Mouse (Mus musculus) stomach, embryonic 14.5 days (tissue): ENCODE data around the gene Sdhc. TPM values are rescaled to one million over a fixed set of nuclear protein-coding genes. Genes with fewer than 3 reads are reported as not detected.
"Not testable (repeated sequence)": the region's sequence is repeated elsewhere in the genome, so short reads cannot be mapped to it uniquely, and the experiment has no call there.

Source experiments
- ATAC-seq: fragments of 200-750 bp; cut with Nextera tagmentation; 2 replicates; pipeline ENCODE4 v1.8.0; 2017; ENCODE audit warnings: low read depth, moderate TSS enrichment; ENCODE audit not compliant: insufficient number of reproducible peaks, insufficient read depth, low FRiP score
- H3K27ac ChIP-seq: fragments of 300-500 bp; sonication (generic); 2 replicates; pipeline ENCODE4 v1.5.1; 2014; ENCODE audit warnings: mild to moderate bottlenecking, low read length, moderate library complexity, mixed read lengths
- H3K27me3 ChIP-seq: fragments of 300-500 bp; sonication (generic); 2 replicates; pipeline ENCODE4 v1.6.1; 2014; ENCODE audit warnings: low read length, control low read depth, mixed read lengths; ENCODE audit not compliant: control insufficient read depth, insufficient read depth
- H3K36me3 ChIP-seq: fragments of 300-500 bp; sonication (generic); 2 replicates; pipeline ENCODE4 v1.6.1; 2014; ENCODE audit warnings: mild to moderate bottlenecking, control low read depth, low read length, moderate library complexity, mixed read lengths; ENCODE audit not compliant: control insufficient read depth, insufficient read depth
- H3K4me1 ChIP-seq: fragments of 300-500 bp; sonication (generic); 2 replicates; pipeline ENCODE4 v1.6.1; 2014; ENCODE audit warnings: low read length, control low read depth, mixed read lengths; ENCODE audit not compliant: control insufficient read depth, insufficient read depth
- H3K4me2 ChIP-seq: fragments of 300-500 bp; sonication (generic); replicated peaks from 2 replicates; pipeline ENCODE4 v1.6.1; 2014; ENCODE audit warnings: low read depth, low read length, control low read depth
- H3K4me3 ChIP-seq: fragments of 300-500 bp; sonication (generic); 2 replicates; pipeline ENCODE4 v1.5.1; 2014; ENCODE audit warnings: low read depth, low read length, control low read depth
- H3K9ac ChIP-seq: fragments of 300-500 bp; sonication (generic); replicated peaks from 2 replicates; pipeline ENCODE4 v1.6.1; 2014; ENCODE audit warnings: low read depth, mild to moderate bottlenecking, control low read depth, low read length, moderate library complexity, mixed read lengths
- H3K9me3 ChIP-seq: fragments of 300-500 bp; sonication (generic); 2 replicates; pipeline ENCODE4 v1.6.1; 2016; ENCODE audit warnings: low read depth, low read length, control low read depth; ENCODE audit not compliant: control insufficient read depth
- WGBS: fragments of 180-500 bp; shearing (Covaris S2); extraction: QIAGEN DNeasy Blood & Tissue Kit; methylation state at CpG from one replicate; pipeline ENCODE4 v1.1.7; 2014; 5-methylcytosine and 5-hydroxymethylcytosine counted together
- polyA plus RNA-seq: library from polyadenylated mRNA; unstranded; fragments of >200 nt; fragmentation: Nextera tagmentation; extraction: Ambion mirVana; gene quantifications from 2 replicates; pipeline ENCODE4 v1.2.1, GENCODE M21; 2014

Gene Sdhc
- polyA plus RNA-seq, 1 experiment from 2014 or later = 311 TPM

- no peaks in the 10 kb centered on the region for H3K27me3 ChIP-seq
- no peak overlapping the region for H3K9ac ChIP-seq
- WGBS = 62% methylated on average over 4 of the region's 4 CpGs
- H3K4me3 ChIP-seq = no peak overlapping the region
- no peaks in the 10 kb centered on the region for H3K9me3 ChIP-seq
- H3K4me1 ChIP-seq = 0 out of 2 replicates have a peak, but pooled peaks cover 2% of the 10 kb centered on the region
- no peaks in the 10 kb centered on the region for H3K36me3 ChIP-seq
- no peak overlapping the region for H3K27ac ChIP-seq
- no peak for ATAC-seq
- H3K4me2 ChIP-seq = no peak overlapping the region
Measured at GRCm38 (mm10) chr1:171094424-171094823, 56.0 kb downstream of the Sdhc start.

GRCm38 (mm10) chr1:171090761-171091160, 59.6 kb downstream of the Sdhc start:
- H3K36me3 ChIP-seq = no peaks in the 10 kb centered on the region
- 56% methylated on average over 2 of the region's 2 CpGs for WGBS
- H3K9me3 ChIP-seq = no peaks in the 10 kb centered on the region

GRCm38 (mm10) chr1:171089891-171090290, 60.5 kb downstream of the Sdhc start:
- Histone ChIP-seq H3K27ac (no peak overlapping the region), H3K27me3 (0 out of 2 replicates have a peak, but pooled peaks cover 3% of the 10 kb centered on the region), H3K9me3 (no peaks in the 10 kb centered on the region), H3K4me3 (no peak overlapping the region), H3K9ac (no peak overlapping the region), H3K36me3 (no peaks in the 10 kb centered on the region), H3K4me1 (no peaks in the 10 kb centered on the region), H3K4me2 (no peak overlapping the region)
- no peak for ATAC-seq
- 93% methylated on average over 1 of the region's 1 CpGs for WGBS

More at GRCm38 (mm10) chr1:171090761-171091160, 59.6 kb downstream of the Sdhc start:
- no peak for ATAC-seq
- Histone ChIP-seq H3K4me3 (no peak overlapping the region), H3K27ac (no peak overlapping the region), H3K4me1 (no peaks in the 10 kb centered on the region), H3K4me2 (no peak overlapping the region), H3K9ac (no peak overlapping the region), H3K27me3 (0 out of 2 replicates have a peak, but pooled peaks cover 1% of the 10 kb centered on the region)

GRCm38 (mm10) chr1:171088237-171088869, 62.0 kb downstream of the Sdhc start:
- not testable (repeated sequence) for H3K27ac ChIP-seq, H3K4me3 ChIP-seq, ATAC-seq, H3K27me3 ChIP-seq, H3K4me1 ChIP-seq, H3K9ac ChIP-seq, H3K9me3 ChIP-seq, H3K36me3 ChIP-seq
- 4% methylated on average over 10 of the region's 10 CpGs for WGBS
- H3K4me2 ChIP-seq = peak overlapping the region; percentile 22; the same call in 1 of the 2 replicates

- no peak overlapping the region for H3K27ac ChIP-seq
- ATAC-seq = no peak
- 0 out of 2 replicates have a peak, but pooled peaks cover 5% of the 10 kb centered on the region for H3K27me3 ChIP-seq
- peak overlapping the region; percentile 78 for H3K4me2 ChIP-seq
- H3K4me1 ChIP-seq = no peaks in the 10 kb centered on the region
- H3K4me3 ChIP-seq = peak overlapping the region; percentile 38
- H3K36me3 ChIP-seq = no peaks in the 10 kb centered on the region
- H3K9me3 ChIP-seq = no peaks in the 10 kb centered on the region
- H3K9ac ChIP-seq = peak overlapping the region; percentile 3; the same call in 1 of the 2 replicates
- under 1% methylated on average over 26 of the region's 26 CpGs for whole genome bisulfite sequencing
Measured at GRCm38 (mm10) chr1:171085718-171086117, 64.7 kb downstream of the Sdhc start.

- not testable (repeated sequence) for H3K27me3 ChIP-seq, H3K4me3 ChIP-seq, H3K27ac ChIP-seq, H3K4me2 ChIP-seq, H3K9me3 ChIP-seq, H3K4me1 ChIP-seq, H3K36me3 ChIP-seq, H3K9ac ChIP-seq
- 37% methylated on average over 9 of the region's 17 CpGs for WGBS
- ATAC-seq = peak; percentile 10
Measured at GRCm38 (mm10) chr1:171081512-171082231, 68.7 kb downstream of the Sdhc start.

GRCm38 (mm10) chr1:171079825-171080224, 70.6 kb downstream of the Sdhc start:
- H3K4me1 ChIP-seq, H3K9me3 ChIP-seq, H3K4me3 ChIP-seq, H3K27me3 ChIP-seq, H3K36me3 ChIP-seq, H3K27ac ChIP-seq, H3K4me2 ChIP-seq, H3K9ac ChIP-seq: not testable (repeated sequence)
- ATAC-seq = peak; percentile 43
- WGBS = no CpG with 5 or more reads among the region's 43 CpGs

- WGBS = 0% methylated on average over 1 of the region's 35 CpGs
- not testable (repeated sequence) for H3K36me3 ChIP-seq, H3K9me3 ChIP-seq, H3K27ac ChIP-seq, H3K4me3 ChIP-seq, H3K9ac ChIP-seq, H3K4me2 ChIP-seq, H3K27me3 ChIP-seq, H3K4me1 ChIP-seq
- peak; percentile 46 for ATAC-seq
Measured at GRCm38 (mm10) chr1:171079345-171079744, 71.1 kb downstream of the Sdhc start.
